Mouse (Mus musculus): ENCODE results near the gene Rbck1. TPM values are rescaled to one million over a fixed set of nuclear protein-coding genes. Genes with fewer than 3 reads are reported as not detected.

Rbck1 gene
- polyA plus RNA-seq (2015; fragmentation: Illumina TruSeq; extraction: RNeasy Lipid Tissue Mini Kit (QIAGEN cat#74804); ENCODE audit: insufficient read depth, low replicate concordance), result 51.8 TPM

GRCm38 (mm10) chr2:152332101-152332825, at the start of gene Rbck1:
TSS of gene Rbck1 (minus strand) at chr2:152332653.

GRCm38 (mm10) chr2:152376345-152376741, 43.9 kb upstream of the Rbck1 start, which contains the start of gene Nrsn2:
TSS of gene Nrsn2 (minus strand) at chr2:152376638.

DNA sequence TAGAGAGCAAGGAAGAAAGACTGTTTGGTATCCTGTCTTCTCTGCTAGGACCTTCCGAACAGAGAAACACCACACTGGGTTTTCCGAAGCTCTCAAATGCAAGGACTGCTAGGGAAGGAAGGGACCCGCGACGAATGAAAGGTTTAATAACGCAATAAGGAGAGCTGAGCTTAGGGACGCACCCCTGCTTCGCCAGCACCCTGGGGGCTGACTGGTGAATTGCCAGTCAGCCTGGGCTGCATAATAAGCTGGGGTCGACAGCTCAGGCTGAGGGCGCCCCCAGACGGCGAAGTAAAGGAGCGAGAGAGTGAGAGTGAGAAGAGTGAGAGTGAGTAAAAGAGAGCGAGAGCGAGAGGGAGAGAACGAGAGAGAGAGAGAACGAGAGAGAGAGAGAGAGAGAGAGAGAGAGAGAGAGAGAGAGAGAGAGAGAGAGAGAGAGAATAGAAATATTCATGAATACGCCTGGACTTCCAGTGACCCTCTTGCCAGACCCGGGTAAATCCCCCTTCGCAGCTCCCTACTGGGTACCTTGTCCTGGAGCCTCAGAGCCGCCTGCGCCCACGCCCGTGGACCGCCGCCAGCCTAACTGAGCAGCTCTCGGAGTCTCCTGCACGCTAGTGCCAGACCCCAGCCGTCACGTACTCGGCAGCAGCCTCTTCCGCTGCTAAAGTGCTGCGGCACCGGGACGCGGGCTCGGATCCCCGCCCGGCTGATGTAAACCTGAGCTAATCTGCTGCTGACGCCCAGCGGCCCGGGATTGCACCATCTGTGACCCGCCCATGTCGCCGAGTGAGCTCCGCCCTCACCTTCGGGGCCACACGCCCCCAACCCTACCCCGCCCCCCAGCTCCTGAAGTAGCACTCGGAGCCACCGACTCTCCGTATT, 11.1 kb upstream of the Rbck1 start, which contains the start of gene Trib3:
TSS of gene Trib3 (minus strand) at position 704 of the 885 bp plus-strand sequence.

GRCm38 (mm10) chr2:152293727-152294475, 38.6 kb downstream of the Rbck1 start, which contains the start of gene Tbc1d20:
TSS of gene Tbc1d20 (plus strand) at chr2:152293828.

Other genes starting within 250 kb of the Rbck1 start
- gene Srxn1, start 227.1 kb downstream of the Rbck1 start, polyA plus RNA-seq (2015; fragmentation: Illumina TruSeq; extraction: RNeasy Lipid Tissue Mini Kit (QIAGEN cat#74804); ENCODE audit: insufficient read depth, low replicate concordance), result 6.1 TPM
- not detected for gene Tcf15, start 189.1 kb downstream of the Rbck1 start, polyA plus RNA-seq (2015; fragmentation: Illumina TruSeq; extraction: RNeasy Lipid Tissue Mini Kit (QIAGEN cat#74804); ENCODE audit: insufficient read depth, low replicate concordance)
- 160 TPM for gene Csnk2a1, start 105.8 kb downstream of the Rbck1 start, polyA plus RNA-seq (2015; fragmentation: Illumina TruSeq; extraction: RNeasy Lipid Tissue Mini Kit (QIAGEN cat#74804); ENCODE audit: insufficient read depth, low replicate concordance)
- gene Tbc1d20, start 38.8 kb downstream of the Rbck1 start, polyA plus RNA-seq (2015; fragmentation: Illumina TruSeq; extraction: RNeasy Lipid Tissue Mini Kit (QIAGEN cat#74804); ENCODE audit: insufficient read depth, low replicate concordance), result 63.0 TPM
- gene Trib3, start 11.4 kb upstream of the Rbck1 start, polyA plus RNA-seq (2015; fragmentation: Illumina TruSeq; extraction: RNeasy Lipid Tissue Mini Kit (QIAGEN cat#74804); ENCODE audit: insufficient read depth, low replicate concordance), result 0.37 TPM
- gene Nrsn2, start 44.0 kb upstream of the Rbck1 start, polyA plus RNA-seq (2015; fragmentation: Illumina TruSeq; extraction: RNeasy Lipid Tissue Mini Kit (QIAGEN cat#74804); ENCODE audit: insufficient read depth, low replicate concordance), result not detected
- gene Sox12, start 65.4 kb upstream of the Rbck1 start, polyA plus RNA-seq (2015; fragmentation: Illumina TruSeq; extraction: RNeasy Lipid Tissue Mini Kit (QIAGEN cat#74804); ENCODE audit: insufficient read depth, low replicate concordance), result 1.0 TPM
- gene Zcchc3, start 82.4 kb upstream of the Rbck1 start, polyA plus RNA-seq (2015; fragmentation: Illumina TruSeq; extraction: RNeasy Lipid Tissue Mini Kit (QIAGEN cat#74804); ENCODE audit: insufficient read depth, low replicate concordance), result 2.3 TPM
- not detected for gene 6820408C15Rik, start 82.9 kb upstream of the Rbck1 start, polyA plus RNA-seq (2015; fragmentation: Illumina TruSeq; extraction: RNeasy Lipid Tissue Mini Kit (QIAGEN cat#74804); ENCODE audit: insufficient read depth, low replicate concordance)
- not detected for gene Defb23, start 132.0 kb upstream of the Rbck1 start, polyA plus RNA-seq (2015; fragmentation: Illumina TruSeq; extraction: RNeasy Lipid Tissue Mini Kit (QIAGEN cat#74804); ENCODE audit: insufficient read depth, low replicate concordance)
- not detected for gene Defb20, start 144.4 kb upstream of the Rbck1 start, polyA plus RNA-seq (2015; fragmentation: Illumina TruSeq; extraction: RNeasy Lipid Tissue Mini Kit (QIAGEN cat#74804); ENCODE audit: insufficient read depth, low replicate concordance)
- gene Defb22, start 157.5 kb upstream of the Rbck1 start, polyA plus RNA-seq (2015; fragmentation: Illumina TruSeq; extraction: RNeasy Lipid Tissue Mini Kit (QIAGEN cat#74804); ENCODE audit: insufficient read depth, low replicate concordance), result not detected
- not detected for gene Defb26, start 179.0 kb upstream of the Rbck1 start, polyA plus RNA-seq (2015; fragmentation: Illumina TruSeq; extraction: RNeasy Lipid Tissue Mini Kit (QIAGEN cat#74804); ENCODE audit: insufficient read depth, low replicate concordance)
- not detected for gene Defb28, start 185.6 kb upstream of the Rbck1 start, polyA plus RNA-seq (2015; fragmentation: Illumina TruSeq; extraction: RNeasy Lipid Tissue Mini Kit (QIAGEN cat#74804); ENCODE audit: insufficient read depth, low replicate concordance)
- gene Defb29, start 207.4 kb upstream of the Rbck1 start, polyA plus RNA-seq (2015; fragmentation: Illumina TruSeq; extraction: RNeasy Lipid Tissue Mini Kit (QIAGEN cat#74804); ENCODE audit: insufficient read depth, low replicate concordance), result not detected
- gene Gm17416, start 236.7 kb upstream of the Rbck1 start, polyA plus RNA-seq (2015; fragmentation: Illumina TruSeq; extraction: RNeasy Lipid Tissue Mini Kit (QIAGEN cat#74804); ENCODE audit: insufficient read depth, low replicate concordance), result not detected
- gene Defb21, start 240.1 kb upstream of the Rbck1 start, polyA plus RNA-seq (2015; fragmentation: Illumina TruSeq; extraction: RNeasy Lipid Tissue Mini Kit (QIAGEN cat#74804); ENCODE audit: insufficient read depth, low replicate concordance), result not detected
- not detected for gene Defb19, start 247.7 kb upstream of the Rbck1 start, polyA plus RNA-seq (2015; fragmentation: Illumina TruSeq; extraction: RNeasy Lipid Tissue Mini Kit (QIAGEN cat#74804); ENCODE audit: insufficient read depth, low replicate concordance)